Mouse (Mus musculus) left cerebral cortex, postnatal 25 days (tissue): ENCODE data around the gene Eif4e1b. TPM values are rescaled to one million over a fixed set of nuclear protein-coding genes. Genes with fewer than 3 reads are reported as not detected.

Experiments
- DNase-seq, 2 experiments: peaks; one replicate each; pipeline ENCODE4 v3.0.0; 2022; ENCODE audit warnings: low spot score in 2 of 2, mixed read lengths in 1 of 2
- intact Hi-C: fragments of 180-260 bp; cut with DNase I; formaldehyde crosslinking; loops from one replicate; pipeline ENCODE4 v1.15.1; 2025
- total RNA-seq, 2 experiments: library from RNA; stranded (reverse); gene quantifications; 2 replicates each; pipeline ENCODE4 v1.2.3; 2021

Gene Eif4e1b
- total RNA-seq: not detected

- DNase-seq: no peak
- intact Hi-C loops: no loop called here
These were observed at the start of gene Eif4e1b for GRCm38 (mm10) chr13:54783698-54784097. Gene Eif4e1b (plus strand): TSS chr13:54783998.

- intact Hi-C loops: no loop called here
- no peak for DNase-seq
These were observed 46.9 kb upstream of the Eif4e1b start for GRCm38 (mm10) chr13:54736931-54737330.

- intact Hi-C loops: no loop called here
- no peak for DNase-seq
These were observed 46.1 kb upstream of the Eif4e1b start for GRCm38 (mm10) chr13:54737488-54738212.

- no peak for DNase-seq
These were observed 45.6 kb upstream of the Eif4e1b start for GRCm38 (mm10) chr13:54738213-54738601.

GRCm38 (mm10) chr13:54746110-54746509, 37.7 kb upstream of the Eif4e1b start:
- intact Hi-C loops: no loop called here
- DNase-seq: no peak

More at GRCm38 (mm10) chr13:54738213-54738601, 45.6 kb upstream of the Eif4e1b start:
- intact Hi-C loops: no loop called here

GRCm38 (mm10) chr13:54746896-54747295, 36.9 kb upstream of the Eif4e1b start:
- DNase-seq: no peak
- intact Hi-C loops: no loop called here

GRCm38 (mm10) chr13:54748190-54748589, 35.6 kb upstream of the Eif4e1b start:
- intact Hi-C loops: no loop called here
- no peak for DNase-seq

- no peak for DNase-seq
- intact Hi-C loops: no loop called here
These were observed 35.1 kb upstream of the Eif4e1b start for GRCm38 (mm10) chr13:54748721-54749060.

- DNase-seq: peak in 1 of 2 experiments; percentile 76
- intact Hi-C loops: no loop called here
These were observed 34.5 kb upstream of the Eif4e1b start for GRCm38 (mm10) chr13:54749061-54749863.

- no peak for DNase-seq
- intact Hi-C loops: no loop called here
These were observed 33.9 kb upstream of the Eif4e1b start, which contains the start of gene Gprin1 for GRCm38 (mm10) chr13:54749864-54750411. Gene Gprin1 (minus strand): TSS chr13:54749874.

GRCm38 (mm10) chr13:54750699-54751098, 33.1 kb upstream of the Eif4e1b start:
- DNase-seq: no peak
- intact Hi-C loops: no loop called here

GRCm38 (mm10) chr13:54752656-54753055, 31.1 kb upstream of the Eif4e1b start:
- intact Hi-C loops: no loop called here
- peak; percentile 85 to 96 for DNase-seq

GRCm38 (mm10) chr13:54753733-54754132, 30.1 kb upstream of the Eif4e1b start:
- intact Hi-C loops: no loop called here
- DNase-seq: peak in 1 of 2 experiments; percentile 4

- DNase-seq: peak in 1 of 2 experiments; percentile 28
- intact Hi-C loops: no loop called here
These were observed 29.4 kb upstream of the Eif4e1b start for GRCm38 (mm10) chr13:54754169-54755080.

GRCm38 (mm10) chr13:54755201-54755830, 28.5 kb upstream of the Eif4e1b start:
- intact Hi-C loops: no loop called here
- DNase-seq: peak in 1 of 2 experiments; percentile 83

GRCm38 (mm10) chr13:54756156-54756712, 27.6 kb upstream of the Eif4e1b start:
- peak in 1 of 2 experiments; percentile 8 for DNase-seq
- intact Hi-C loops: no loop called here

GRCm38 (mm10) chr13:54757093-54757830, 26.5 kb upstream of the Eif4e1b start:
- DNase-seq: no peak
- intact Hi-C loops: no loop called here
